In the genomic region with DNA sequence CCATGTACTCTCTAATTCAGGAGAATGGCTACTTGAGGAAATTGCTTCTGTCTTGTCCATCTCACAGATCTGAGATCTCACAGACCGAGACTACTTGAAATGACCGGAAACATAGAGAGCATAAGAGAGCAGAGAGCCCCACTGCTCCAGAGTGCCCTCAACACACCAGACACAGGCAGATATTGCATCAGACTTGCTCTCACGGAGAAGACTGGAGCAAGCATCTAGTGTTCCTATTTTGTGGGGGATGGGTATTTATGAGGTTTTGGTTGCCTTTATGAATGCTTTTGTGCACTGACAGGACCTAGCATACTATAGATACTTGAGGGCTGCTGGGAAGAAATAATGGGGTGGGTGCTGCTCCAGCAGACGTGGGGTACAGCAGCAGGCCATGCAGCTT, we compare ENCODE assay signal across 21 mouse cellular contexts. TPM values are rescaled to one million over a fixed set of nuclear protein-coding genes. Genes with fewer than 3 reads are reported as not detected.
A peak's percentile ranks its signal among the peaks of the same experiment; 100 is the strongest.
DNase-seq lines count a peak whose midpoint lies in the region; ATAC-seq and TF ChIP-seq lines count a peak whose summit lies in the region.
"Had no signal": no experiment of that assay in that cellular context is flagged by ENCODE, and none has a peak within 500 bp of the region (broad histone marks: within the 10 kb centered on the region; RNA-seq: fewer than 3 reads in every experiment).

No protein-coding gene starts in this region.

- H3K4me3 ChIP-seq in liver, embryonic 16.5 days (ENCODE audit: low read depth, low read length) = no peak overlapping the region
- H3K4me3 ChIP-seq in liver, embryonic 12.5 days = no peak overlapping the region
- H3K4me3 ChIP-seq in bone marrow macrophage, adult 2 months (ENCODE audit: insufficient read depth, low read length) = no peak overlapping the region
- H3K4me3 ChIP-seq: embryonic facial prominence, embryonic 12.5 days; heart, embryonic 13.5 days; hindbrain, embryonic 12.5 days had no signal

- H3K36me3 ChIP-seq in liver, embryonic 16.5 days (ENCODE audit: control insufficient read depth, insufficient read depth) = no peaks in the 10 kb centered on the region
- no peaks in the 10 kb centered on the region for H3K36me3 ChIP-seq in liver, embryonic 12.5 days
- H3K36me3 ChIP-seq: embryonic facial prominence, embryonic 12.5 days; G1E; heart, embryonic 13.5 days; hindbrain, embryonic 12.5 days had no signal

- no peak overlapping the region for H3K4me2 ChIP-seq in liver, embryonic 16.5 days (ENCODE audit: low read depth, low read length)
- H3K4me2 ChIP-seq in liver, embryonic 12.5 days = no peak overlapping the region
- H3K4me2 ChIP-seq: embryonic facial prominence, embryonic 12.5 days; heart, embryonic 13.5 days; hindbrain, embryonic 12.5 days had no signal

- ATAC-seq in liver, embryonic 16.5 days (ENCODE audit: low read depth) = 0 out of 2 replicates have a peak, but pooled peaks have one; percentile 11
- no peak for ATAC-seq in liver, embryonic 12.5 days
- peak; percentile 66 for ATAC-seq in megakaryocyte, adult 5-6 weeks (ENCODE audit: poor library complexity, severe bottlenecking)
- ATAC-seq: forebrain, embryonic 16.5 days; hindbrain, embryonic 16.5 days had no signal

- H3K27me3 ChIP-seq in liver, embryonic 16.5 days (ENCODE audit: control insufficient read depth, insufficient read depth, low read depth, low read length) = no peaks in the 10 kb centered on the region
- H3K27me3 ChIP-seq in liver, embryonic 12.5 days (replicated peaks) = no peaks in the 10 kb centered on the region; the same call in 1 of the 2 replicates
- H3K27me3 ChIP-seq: embryonic facial prominence, embryonic 12.5 days; heart, embryonic 13.5 days; hindbrain, embryonic 12.5 days had no signal

- DNase-seq in urinary bladder, postnatal 36 days (ENCODE audit: low spot score in 2 of 2) = no peak
- DNase-seq in B cell, adult 2 months = no peak
- DNase-seq: adrenal gland, adult 8-10 months; adrenal gland, postnatal 36 days; cerebellum, adult 11 months; cerebellum, adult 8-10 months; cerebellum, postnatal 14 days; gastrocnemius, postnatal 10 days; heart, postnatal 4 days had no signal

- no peaks in the 10 kb centered on the region for H3K4me1 ChIP-seq in liver, embryonic 16.5 days (ENCODE audit: control insufficient read depth, low read depth, low read length)
- no peaks in the 10 kb centered on the region for H3K4me1 ChIP-seq in liver, embryonic 12.5 days
- H3K4me1 ChIP-seq in bone marrow macrophage, adult 2 months (ENCODE audit: control insufficient read depth, insufficient read depth, low read length) = peaks cover 48% of the 10 kb centered on the region
- H3K4me1 ChIP-seq: embryonic facial prominence, embryonic 12.5 days; heart, embryonic 13.5 days; hindbrain, embryonic 12.5 days had no signal

- H3K9me3 ChIP-seq in liver, embryonic 16.5 days (replicated peaks; ENCODE audit: control insufficient read depth, low read length) = no peaks in the 10 kb centered on the region
- no peaks in the 10 kb centered on the region for H3K9me3 ChIP-seq in liver, embryonic 12.5 days (replicated peaks)
- H3K9me3 ChIP-seq: embryonic facial prominence, embryonic 12.5 days; G1E; heart, embryonic 13.5 days; hindbrain, embryonic 12.5 days had no signal

- no peak overlapping the region for H3K27ac ChIP-seq in liver, embryonic 16.5 days (ENCODE audit: low read length)
- H3K27ac ChIP-seq in liver, embryonic 12.5 days = no peak overlapping the region
- peak overlapping the region; percentile 31; the same call in 1 of the 2 replicates for H3K27ac ChIP-seq in bone marrow macrophage, adult 2 months (ENCODE audit: insufficient read depth, low read depth, low read length)
- H3K27ac ChIP-seq: embryonic facial prominence, embryonic 12.5 days; heart, embryonic 13.5 days; hindbrain, embryonic 12.5 days had no signal

- TF ChIP-seq POLR2A in bone marrow macrophage, adult 2 months (IDR thresholded peaks at IDR 0.05; ENCODE audit: borderline replicate concordance, low read depth, low read length) = no peak

- H3K9ac ChIP-seq in liver, embryonic 16.5 days (ENCODE audit: low read depth, low read length) = no peak overlapping the region
- no peak overlapping the region for H3K9ac ChIP-seq in liver, embryonic 12.5 days
- H3K9ac ChIP-seq: embryonic facial prominence, embryonic 12.5 days; heart, embryonic 13.5 days; hindbrain, embryonic 12.5 days had no signal

- WGBS in liver, embryonic 16.5 days (ENCODE audit: insufficient replicate concordance) = 40% methylated on average over 4 of the region's 4 CpGs
- WGBS in liver, embryonic 12.5 days (ENCODE audit: insufficient replicate concordance) = 47% methylated on average over 4 of the region's 4 CpGs

- no peak for TF ChIP-seq CTCF in bone marrow macrophage, adult 2 months (IDR thresholded peaks at IDR 0.05; ENCODE audit: low read depth, low read length)

RNA-seq across cellular contexts. Expression of a gene that starts 7.3 kb away (rescaled TPM):
- polyA plus RNA-seq in liver, embryonic 16.5 days (2015; fragmentation: Nextera tagmentation; extraction: Ambion mirVana) = 8.2 and 9.3 TPM in 2 replicates
- 4.3 and 4.9 TPM in 2 replicates for polyA plus RNA-seq in liver, embryonic 12.5 days (2016; fragmentation: Nextera tagmentation; extraction: Ambion mirVana)
- polyA plus RNA-seq in bone marrow macrophage, adult 2 months (2012; ENCODE audit: insufficient read depth, insufficient read length, missing spikeins) = 29.1 and 31.7 TPM in 2 replicates
- 31.9 and 32.8 TPM in 2 replicates for total RNA-seq in megakaryocyte, adult 5-6 weeks (2015)
- 28.1 and 39.5 TPM in 2 replicates for total RNA-seq in megakaryocyte, adult 5-6 weeks (2017)
- total RNA-seq: G1E had no signal
- polyA plus RNA-seq: G1E had no signal

RNA-seq across cellular contexts. Expression of a gene that starts 20.6 kb away (rescaled TPM):
- 0.04 and 0.14 TPM in 2 replicates for polyA plus RNA-seq in liver, embryonic 16.5 days (2015; fragmentation: Nextera tagmentation; extraction: Ambion mirVana)
- 0.05 TPM in 2 replicates for polyA plus RNA-seq in liver, embryonic 12.5 days (2016; fragmentation: Nextera tagmentation; extraction: Ambion mirVana)
- polyA plus RNA-seq in bone marrow macrophage, adult 2 months (2012; ENCODE audit: insufficient read depth, insufficient read length, missing spikeins) = not detected in 2 replicates
- total RNA-seq in megakaryocyte, adult 5-6 weeks (2015) = 0.32 TPM in 1 of 2 replicates, not detected in the other
- 0.08 and 0.26 TPM in 2 replicates for total RNA-seq in megakaryocyte, adult 5-6 weeks (2017)
- total RNA-seq: adrenal gland, adult 8-10 months; adrenal gland, postnatal 36 days; gastrocnemius, postnatal 4 days; heart, postnatal 4 days had no signal
- polyA plus RNA-seq: G1E; heart, postnatal 0 days had no signal
